Comparison of ENCODE assay signal across 8 mouse cellular contexts in the genomic region with DNA sequence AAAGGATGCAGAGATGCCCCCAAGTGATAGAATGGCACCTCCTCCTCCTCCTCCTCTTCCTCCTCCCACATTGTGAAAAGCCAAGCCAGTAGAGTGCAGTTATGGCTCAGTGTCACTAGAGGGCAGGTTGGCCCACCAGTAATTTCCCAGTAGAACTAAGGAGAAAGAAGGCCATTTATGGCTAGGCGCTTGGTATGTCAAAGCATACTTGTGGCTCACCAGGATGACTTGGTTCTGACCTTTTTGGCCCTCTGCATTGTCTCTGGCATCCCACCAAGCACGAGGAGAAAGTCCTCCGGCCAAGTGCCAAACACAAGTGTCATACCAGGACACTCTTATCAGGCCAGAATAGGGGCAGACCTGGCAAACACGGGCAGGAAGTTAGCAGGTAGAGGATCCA. TPM values are rescaled to one million over a fixed set of nuclear protein-coding genes. Genes with fewer than 3 reads are reported as not detected.
DNase-seq lines count a peak whose midpoint lies in the region; ATAC-seq and TF ChIP-seq lines count a peak whose summit lies in the region.

No protein-coding gene starts in this region.

- no peaks in the 10 kb centered on the region for H3K4me1 ChIP-seq in cortical plate, adult 2 months (ENCODE audit: control insufficient read depth, insufficient read depth, low read length)
- peaks cover 30% of the 10 kb centered on the region for H3K4me1 ChIP-seq in small intestine, adult 2 months (ENCODE audit: control insufficient read depth, insufficient read depth, insufficient read length, low read length)

- TF ChIP-seq CTCF in cortical plate, adult 2 months (IDR thresholded peaks at IDR 0.05; ENCODE audit: extremely low read depth, insufficient read depth, low read length): peak; percentile 92
- peak; percentile 52; the same call in 1 of the 2 replicates for TF ChIP-seq CTCF in small intestine, adult 2 months (IDR thresholded peaks at IDR 0.05; ENCODE audit: extremely low read depth, insufficient read length, insufficient replicate concordance, low read depth, low read length)

- no peak overlapping the region for H3K27ac ChIP-seq in cortical plate, adult 2 months (ENCODE audit: insufficient read depth, low read length)
- H3K27ac ChIP-seq in small intestine, adult 2 months (ENCODE audit: insufficient read depth, low read depth, low read length): peak overlapping the region; percentile 24

- no peak overlapping the region for H3K4me3 ChIP-seq in cortical plate, adult 2 months (ENCODE audit: insufficient read depth, low read length)
- no peak overlapping the region for H3K4me3 ChIP-seq in small intestine, adult 2 months (ENCODE audit: low read depth, low read length)

- TF ChIP-seq POLR2A in cortical plate, adult 2 months (IDR thresholded peaks at IDR 0.05; ENCODE audit: extremely low read depth, insufficient read depth, low read length): no peak
- no peak for TF ChIP-seq POLR2A in small intestine, adult 2 months (IDR thresholded peaks at IDR 0.05; ENCODE audit: low read depth, low read length)

- WGBS in small intestine, adult 2 months: 12% methylated on average over 4 of the region's 4 CpGs

- ATAC-seq in cerebellum, adult (ENCODE audit: insufficient number of reproducible peaks, low FRiP score, low TSS enrichment): no peak

- no peaks in the 10 kb centered on the region for H3K36me3 ChIP-seq in small intestine, adult 2 months (ENCODE audit: control insufficient read depth, insufficient read depth, low read length)

- peak; percentile 12 to 20 for DNase-seq in cerebellum, adult 18-20 months
- peak; percentile 55 to 60 for DNase-seq in right cerebral cortex, adult 2 months (ENCODE audit: low spot score in 2 of 2)
- no peak for DNase-seq in right cerebral cortex, postnatal 36 days (ENCODE audit: low spot score in 2 of 2)
- peak; percentile 50 for DNase-seq in induced T-regulatory cell, adult 2 months (ENCODE audit: low read depth)
- DNase-seq in lung, adult 18-20 months: peak; percentile 64 to 68

- H3K27me3 ChIP-seq in small intestine, adult 2 months (ENCODE audit: control insufficient read depth, insufficient read depth, low read length): 0 out of 2 replicates have a peak, but pooled peaks cover 2% of the 10 kb centered on the region

RNA-seq across cellular contexts. Expression of gene Cpne2, which starts 4.5 kb away (rescaled TPM):
- 26.7 and 28.2 TPM in 2 replicates for polyA plus RNA-seq in cortical plate, adult 2 months (2012; rRNA removed)
- 25.7 and 108 TPM in 2 replicates for polyA plus RNA-seq in small intestine, adult 2 months (2012; rRNA removed)

Comparison
In these comparisons a context has a peak if more than half of its experiments do, and no peak if none do; other contexts are left out.
1. DNase-seq: peak in cerebellum, adult 18-20 months (2 of 2), right cerebral cortex, adult 2 months (2 of 2), induced T-regulatory cell, adult 2 months (single experiment) and lung, adult 18-20 months (2 of 2); none in right cerebral cortex, postnatal 36 days (0 of 2).